Mouse (Mus musculus) inflammation-experienced regulatory T-cells, adult 16 weeks (primary cell): Measurements from ENCODE around the gene Lyst. TPM values are rescaled to one million over a fixed set of nuclear protein-coding genes. Genes with fewer than 3 reads are reported as not detected.

Experiments
- polyA plus RNA-seq: library from polyadenylated mRNA; unstranded; fragments of 100-300 nt; shearing (Covaris generic); gene quantifications from one replicate; pipeline ENCODE4 v1.2.1, GENCODE M21; 2017

Lyst gene
- 21.8 TPM for polyA plus RNA-seq

GRCm38 (mm10) chr13:13590048-13591011, at the start of gene Lyst:
Lyst (plus strand) TSS chr13:13590397.

DNA sequence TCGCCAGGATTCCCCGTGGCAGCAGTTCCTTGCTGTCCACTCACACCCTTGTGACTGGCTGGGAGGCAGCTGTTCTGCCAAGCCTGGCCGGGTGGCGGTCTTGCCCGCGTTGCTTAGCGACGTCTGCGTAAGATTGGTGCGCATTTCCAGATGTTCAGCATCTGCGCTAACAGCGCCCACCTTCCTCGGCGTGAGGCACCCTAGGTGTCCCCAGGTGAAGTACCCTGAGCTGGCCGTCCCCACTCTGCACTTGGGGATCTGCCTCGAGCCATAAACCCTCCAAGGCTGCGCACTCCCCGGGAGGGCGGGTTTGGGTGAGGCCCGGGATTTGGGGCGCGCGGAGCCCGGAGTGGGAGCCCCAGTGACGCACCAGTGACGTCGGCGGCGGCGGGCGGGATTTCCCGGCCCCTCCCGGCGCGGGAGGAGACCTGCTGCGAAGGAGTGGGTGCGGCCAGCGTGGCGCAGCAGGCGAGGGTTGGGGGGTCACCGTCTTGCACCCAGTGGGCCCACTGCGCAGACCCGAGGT, 193.8 kb downstream of the Lyst start, which contains the start of gene Gng4:
TSS of gene Gng4 (plus strand) at position 166 of the 526 bp plus-strand sequence.

Other genes starting within 250 kb of the Lyst start
- 2.5 TPM for gene Gpr137b, start 196.4 kb upstream of the Lyst start, polyA plus RNA-seq
- 0.07 TPM for gene Nid1, start 152.8 kb upstream of the Lyst start, polyA plus RNA-seq
- not detected for gene Gng4, start 193.7 kb downstream of the Lyst start, polyA plus RNA-seq